Mouse (Mus musculus) left cerebral cortex, adult 2 months (tissue): Measurements from ENCODE around the gene Hoxc13. TPM values are rescaled to one million over a fixed set of nuclear protein-coding genes. Genes with fewer than 3 reads are reported as not detected.

Experiments
- DNase-seq, 2 experiments: peaks; one replicate each; pipeline ENCODE4 v3.0.0; 2021 to 2022; ENCODE audit warnings: low spot score in 2 of 2, mixed read lengths in 1 of 2; ENCODE audit errors: extremely low spot score in 1 of 2
- H3K27ac ChIP-seq: fragments of 200-600 bp; 2 replicates; pipeline ENCODE4 v1.8.1; 2022
- H3K4me3 ChIP-seq: fragments of 200-600 bp; 2 replicates; pipeline ENCODE4 v1.8.1; 2022
- CTCF ChIP-seq: fragments of 200-600 bp; IDR thresholded peaks from 2 replicates; pipeline ENCODE4 v1.8.1; 2022; ENCODE audit warnings: antibody characterized with exemption, mild to moderate bottlenecking, moderate library complexity
- intact Hi-C: fragments of 180-260 bp; cut with DNase I; formaldehyde crosslinking; loops from one replicate; pipeline ENCODE4 v1.15.1; 2025
- total RNA-seq, 2 experiments: library from RNA; stranded (reverse); gene quantifications; 2 replicates each; pipeline ENCODE4 v1.2.3; 2021

Hoxc13 gene
- total RNA-seq, 2 experiments from 2014 or later, result not detected

GRCm38 (mm10) chr15:102955833-102956640, 35.1 kb downstream of the Hoxc13 start:
- H3K27ac ChIP-seq, result no peak overlapping the region
- no peak overlapping the region for H3K4me3 ChIP-seq
- intact Hi-C loops, result no loop called here
- no peak for TF ChIP-seq CTCF
- no peak for DNase-seq

- H3K4me3 ChIP-seq, result no peak overlapping the region
- H3K27ac ChIP-seq, result no peak overlapping the region
- DNase-seq, result no peak
- no peak for TF ChIP-seq CTCF
- intact Hi-C loops, result no loop called here
Observed at GRCm38 (mm10) chr15:102956906-102957305, 36.0 kb downstream of the Hoxc13 start.

GRCm38 (mm10) chr15:102959663-102960191, 38.8 kb downstream of the Hoxc13 start:
- no peak for TF ChIP-seq CTCF
- DNase-seq, result no peak
- Histone ChIP-seq H3K27ac (no peak overlapping the region), H3K4me3 (no peak overlapping the region)
- intact Hi-C loops, result loop anchor here (5.0 kb wide), 1 partner anchor 103 kb away; no protein-coding TSS in a partner anchor

- no peak for DNase-seq
- intact Hi-C loops, result loop anchor here (5.0 kb wide), 1 partner anchor 101 kb away; no protein-coding TSS in a partner anchor
- no peak for TF ChIP-seq CTCF
- Histone ChIP-seq H3K4me3 (no peak overlapping the region), H3K27ac (no peak overlapping the region)
Observed at GRCm38 (mm10) chr15:102961728-102962127, 40.8 kb downstream of the Hoxc13 start.

- DNase-seq, result no peak
- TF ChIP-seq CTCF, result no peak
- intact Hi-C loops, result loop anchor here (5.0 kb wide), 1 partner anchor 100 kb away; no protein-coding TSS in a partner anchor
- Histone ChIP-seq H3K27ac (no peak overlapping the region), H3K4me3 (no peak overlapping the region)
Observed at GRCm38 (mm10) chr15:102962492-102962891, 41.6 kb downstream of the Hoxc13 start.

GRCm38 (mm10) chr15:102963259-102963658, 42.4 kb downstream of the Hoxc13 start:
- Histone ChIP-seq H3K27ac (no peak overlapping the region), H3K4me3 (no peak overlapping the region)
- intact Hi-C loops, result loop anchor here (5.0 kb wide), 1 partner anchor 99 kb away; no protein-coding TSS in a partner anchor
- no peak for TF ChIP-seq CTCF
- no peak for DNase-seq

GRCm38 (mm10) chr15:102963671-102964640, 43.1 kb downstream of the Hoxc13 start:
- Histone ChIP-seq H3K27ac (no peak overlapping the region), H3K4me3 (no peak overlapping the region)
- DNase-seq, result no peak
- TF ChIP-seq CTCF, result no peak
- intact Hi-C loops, result loop anchor here (5.0 kb wide), 1 partner anchor 98 kb away; no protein-coding TSS in a partner anchor

- intact Hi-C loops, result no loop called here
- no peak overlapping the region for H3K4me3 ChIP-seq
- DNase-seq, result no peak
- no peak overlapping the region for H3K27ac ChIP-seq
- no peak for TF ChIP-seq CTCF
Observed at GRCm38 (mm10) chr15:102965003-102965891, 44.3 kb downstream of the Hoxc13 start.

GRCm38 (mm10) chr15:102965892-102966775, 45.2 kb downstream of the Hoxc13 start:
- Histone ChIP-seq H3K27ac (no peak overlapping the region), H3K4me3 (no peak overlapping the region)
- no peak for DNase-seq
- TF ChIP-seq CTCF, result peak; percentile 28
- intact Hi-C loops, result no loop called here

- Histone ChIP-seq H3K27ac (no peak within 1 kb of the TSS), H3K4me3 (no peak within 1 kb of the TSS)
- intact Hi-C loops, result no loop called here
- no peak for TF ChIP-seq CTCF
- DNase-seq, result no peak
Observed at GRCm38 (mm10) chr15:102966776-102967311, 45.9 kb downstream of the Hoxc13 start, which contains the start of gene Hoxc10. TSS of gene Hoxc10 (plus strand) at chr15:102966796.
